Mouse (Mus musculus): ENCODE results near the gene Fgfr2. TPM values are rescaled to one million over a fixed set of nuclear protein-coding genes. Genes with fewer than 3 reads are reported as not detected.

Fgfr2 gene
- total RNA-seq, 1 experiment from 2014 or later = not detected

DNA sequence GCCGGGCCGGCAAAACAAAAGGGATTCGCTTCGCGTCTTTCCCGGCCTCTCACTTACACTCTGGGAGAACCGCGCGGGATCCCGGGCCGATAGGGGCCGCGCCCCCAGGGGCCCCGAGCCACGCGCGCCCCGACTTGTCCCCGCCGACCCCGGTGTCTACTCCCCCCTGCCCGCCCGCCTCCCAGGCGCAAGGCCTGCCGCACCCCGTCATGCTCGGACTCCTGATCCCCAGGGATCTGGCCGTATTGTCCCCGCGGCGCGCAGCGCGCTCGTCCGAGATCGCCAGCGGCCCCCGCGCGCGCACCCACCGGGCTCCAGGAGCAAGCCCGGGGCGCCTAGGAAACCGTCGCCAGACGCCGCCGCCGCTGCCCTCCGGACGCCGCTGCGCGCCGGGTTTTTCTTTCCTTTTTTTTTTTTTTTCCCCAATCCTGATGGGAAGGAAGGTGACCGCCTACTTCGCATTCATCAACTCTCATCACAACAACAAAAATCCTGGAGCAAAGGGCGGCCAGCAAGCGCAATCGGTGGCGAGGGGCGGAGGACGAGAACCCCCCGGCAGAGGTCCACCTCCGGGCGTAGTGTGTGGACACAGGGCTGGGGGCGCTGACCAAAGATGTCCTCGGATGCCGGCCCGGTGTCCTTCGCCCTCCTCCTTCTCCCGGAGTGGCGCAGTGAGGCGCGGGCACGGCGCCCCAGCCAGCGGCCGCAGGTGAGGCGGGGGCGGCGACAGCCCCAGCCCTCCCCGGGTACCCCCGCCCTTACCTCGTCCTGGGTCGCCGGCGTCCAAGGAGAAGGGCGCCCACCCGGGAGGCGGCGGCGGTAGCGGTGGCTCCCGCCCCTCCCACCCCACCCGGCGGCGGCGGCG, 539 bp downstream of the Fgfr2 start:
- no peak for ATAC-seq (replicated peaks in 1 of 2; ENCODE audit: insufficient read depth in 1 of 2, low FRiP score in 2 of 2, low TSS enrichment in 1 of 2, low read depth in 1 of 2, poor library complexity in 2 of 2, severe bottlenecking in 2 of 2)

DNA sequence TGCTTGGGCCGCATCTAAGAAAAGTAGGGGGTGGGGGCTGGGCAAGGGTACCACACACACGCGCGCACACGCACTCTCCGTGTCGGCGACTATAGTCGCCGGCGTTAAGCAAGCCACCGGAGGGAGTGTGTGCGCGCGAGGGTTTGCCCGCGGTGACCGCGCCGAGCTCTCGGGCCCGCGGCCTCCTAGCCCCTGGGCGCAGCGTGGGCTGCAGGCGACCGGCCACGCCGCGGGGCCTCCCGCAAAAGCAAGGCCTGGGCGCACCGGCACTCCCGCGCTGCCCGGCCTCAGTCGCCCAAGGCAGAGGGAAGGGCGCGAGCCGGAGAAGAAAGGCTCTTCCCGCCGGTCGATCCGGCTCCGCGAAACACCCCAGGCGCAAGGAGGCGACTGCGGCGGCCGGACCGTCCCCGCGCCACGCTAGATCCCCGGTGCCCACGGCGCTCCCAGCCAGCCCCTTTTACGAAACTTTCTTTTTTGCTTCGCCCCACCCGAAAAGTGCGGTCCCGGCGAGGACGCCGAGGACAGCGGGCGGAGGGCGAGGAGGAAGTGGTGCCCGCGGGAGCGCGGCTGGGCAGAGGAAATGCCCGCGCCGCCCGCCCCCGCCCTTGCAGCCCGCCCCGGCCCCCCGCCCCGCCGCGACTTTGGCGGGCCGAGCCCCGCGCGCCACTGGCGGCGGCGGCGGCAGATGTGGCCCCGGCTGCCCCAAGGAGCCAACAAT, 1.3 kb downstream of the Fgfr2 start:
- ATAC-seq (replicated peaks in 1 of 2; ENCODE audit: insufficient read depth in 1 of 2, low FRiP score in 2 of 2, low TSS enrichment in 1 of 2, low read depth in 1 of 2, poor library complexity in 2 of 2, severe bottlenecking in 2 of 2) = no peak

DNA sequence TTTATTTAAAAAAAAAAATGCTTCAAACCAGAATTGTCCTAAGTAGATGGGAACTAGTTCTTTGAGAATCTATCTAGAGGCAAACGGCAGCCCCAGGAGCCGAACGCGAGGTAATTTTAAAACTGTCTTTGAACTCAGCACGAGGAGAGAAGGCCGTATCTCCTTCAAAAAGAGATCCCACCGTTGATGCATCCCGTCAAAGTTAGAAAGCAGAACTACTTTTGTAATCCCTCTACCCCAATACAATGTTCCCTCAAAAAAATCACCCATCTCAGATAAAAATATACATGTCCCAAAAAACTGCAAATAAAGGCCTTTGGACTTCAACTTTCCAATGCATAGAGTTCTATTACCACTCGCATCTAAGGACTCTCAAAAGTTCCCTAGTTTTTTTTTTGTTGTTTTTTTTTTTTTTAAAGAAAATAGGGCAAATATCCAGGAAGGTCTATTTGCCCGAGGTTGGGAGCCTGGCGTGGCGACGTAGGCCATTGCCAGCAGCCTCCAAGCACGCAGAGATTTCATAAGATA, 2.0 kb downstream of the Fgfr2 start:
- ATAC-seq (replicated peaks in 1 of 2; ENCODE audit: insufficient read depth in 1 of 2, low FRiP score in 2 of 2, low TSS enrichment in 1 of 2, low read depth in 1 of 2, poor library complexity in 2 of 2, severe bottlenecking in 2 of 2) = no peak

DNA sequence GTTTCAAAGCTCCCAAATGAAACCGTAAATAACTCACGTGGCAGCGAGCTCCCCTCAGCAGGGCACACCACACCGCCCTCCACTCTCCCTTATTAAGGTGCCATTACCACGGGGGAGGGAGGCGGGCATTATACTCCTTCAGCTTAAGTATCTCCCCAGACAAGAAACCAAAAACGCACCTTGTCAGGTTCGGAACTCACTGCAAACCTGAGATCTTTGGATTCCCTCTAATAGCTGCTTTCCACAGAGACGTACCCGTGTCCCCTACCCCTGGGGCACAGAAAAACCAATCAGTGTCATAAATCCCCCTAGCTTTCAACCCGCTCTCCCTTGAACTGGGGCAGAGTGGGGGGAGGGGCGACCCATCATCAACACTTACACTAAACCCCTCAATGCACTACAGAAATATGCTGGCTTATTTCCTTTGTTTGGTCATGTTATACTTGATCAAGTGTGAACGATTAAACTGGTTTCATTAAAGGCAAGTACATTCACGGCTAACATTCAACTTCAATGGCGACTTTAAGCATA, 2.9 kb downstream of the Fgfr2 start:
- ATAC-seq (replicated peaks in 1 of 2; ENCODE audit: insufficient read depth in 1 of 2, low FRiP score in 2 of 2, low TSS enrichment in 1 of 2, low read depth in 1 of 2, poor library complexity in 2 of 2, severe bottlenecking in 2 of 2) = no peak

DNA sequence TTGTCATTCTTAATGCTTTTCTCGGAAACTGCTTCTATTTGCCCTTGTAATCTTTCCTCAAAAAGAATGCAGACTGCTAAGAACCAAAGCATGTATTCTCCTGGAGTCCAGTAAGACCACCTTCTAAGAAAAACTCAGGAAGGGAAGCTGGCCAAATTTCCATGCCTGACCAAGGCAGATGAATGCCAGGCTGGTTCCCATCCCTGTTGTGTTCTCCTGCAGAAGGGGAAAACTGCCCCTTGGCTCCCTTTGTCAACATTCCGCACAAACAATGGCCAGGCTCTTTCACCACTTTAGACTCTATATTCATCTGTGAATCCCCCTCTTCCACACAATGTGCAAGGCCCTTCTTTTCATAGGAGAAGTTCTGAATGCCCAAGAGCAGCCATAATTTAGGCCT, 5.3 kb downstream of the Fgfr2 start:
- no peak for ATAC-seq (replicated peaks in 1 of 2; ENCODE audit: insufficient read depth in 1 of 2, low FRiP score in 2 of 2, low TSS enrichment in 1 of 2, low read depth in 1 of 2, poor library complexity in 2 of 2, severe bottlenecking in 2 of 2)

DNA sequence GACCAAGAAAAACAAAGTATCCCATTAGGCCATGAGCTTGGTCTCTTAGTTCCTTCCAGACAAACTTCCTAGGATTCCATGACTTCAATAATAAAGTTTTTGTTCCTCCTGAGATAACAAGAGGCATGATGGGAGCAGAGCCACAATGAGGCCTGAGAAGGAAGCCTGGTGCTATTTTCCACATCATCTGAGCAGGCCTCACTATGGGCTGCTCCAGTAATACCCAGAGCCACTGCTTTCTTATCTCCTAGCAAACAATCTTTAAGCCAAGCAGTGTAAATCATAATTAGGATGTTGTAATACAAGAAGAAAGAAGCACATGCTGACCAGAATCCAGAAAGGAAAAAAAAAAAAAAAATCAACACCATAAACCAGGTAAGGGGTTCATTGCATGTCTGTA, 6.6 kb downstream of the Fgfr2 start:
- ATAC-seq (replicated peaks in 1 of 2; ENCODE audit: insufficient read depth in 1 of 2, low FRiP score in 2 of 2, low TSS enrichment in 1 of 2, low read depth in 1 of 2, poor library complexity in 2 of 2, severe bottlenecking in 2 of 2) = no peak

DNA sequence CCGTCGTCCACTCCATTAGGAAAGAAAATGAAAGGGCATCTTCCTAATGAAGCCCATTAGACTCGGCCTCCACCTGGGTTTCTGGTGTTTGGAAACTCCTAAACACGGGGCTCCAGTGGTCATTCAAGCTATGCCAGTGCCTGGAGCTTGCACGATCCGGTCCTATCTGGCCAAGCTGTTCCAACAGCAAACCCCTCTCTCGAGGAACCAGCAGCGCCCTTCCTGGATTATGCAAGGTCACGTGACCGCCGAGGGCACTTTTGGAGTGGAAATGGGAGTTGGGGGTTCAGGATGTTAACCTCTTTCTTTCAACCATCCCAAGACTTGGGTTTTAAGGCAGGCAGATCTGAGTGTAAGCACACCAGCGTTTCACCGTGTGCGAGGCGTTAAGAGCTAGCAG, 7.3 kb downstream of the Fgfr2 start:
- no peak; a peak in 1 of 4 replicates for ATAC-seq (replicated peaks in 1 of 2; ENCODE audit: insufficient read depth in 1 of 2, low FRiP score in 2 of 2, low TSS enrichment in 1 of 2, low read depth in 1 of 2, poor library complexity in 2 of 2, severe bottlenecking in 2 of 2)

DNA sequence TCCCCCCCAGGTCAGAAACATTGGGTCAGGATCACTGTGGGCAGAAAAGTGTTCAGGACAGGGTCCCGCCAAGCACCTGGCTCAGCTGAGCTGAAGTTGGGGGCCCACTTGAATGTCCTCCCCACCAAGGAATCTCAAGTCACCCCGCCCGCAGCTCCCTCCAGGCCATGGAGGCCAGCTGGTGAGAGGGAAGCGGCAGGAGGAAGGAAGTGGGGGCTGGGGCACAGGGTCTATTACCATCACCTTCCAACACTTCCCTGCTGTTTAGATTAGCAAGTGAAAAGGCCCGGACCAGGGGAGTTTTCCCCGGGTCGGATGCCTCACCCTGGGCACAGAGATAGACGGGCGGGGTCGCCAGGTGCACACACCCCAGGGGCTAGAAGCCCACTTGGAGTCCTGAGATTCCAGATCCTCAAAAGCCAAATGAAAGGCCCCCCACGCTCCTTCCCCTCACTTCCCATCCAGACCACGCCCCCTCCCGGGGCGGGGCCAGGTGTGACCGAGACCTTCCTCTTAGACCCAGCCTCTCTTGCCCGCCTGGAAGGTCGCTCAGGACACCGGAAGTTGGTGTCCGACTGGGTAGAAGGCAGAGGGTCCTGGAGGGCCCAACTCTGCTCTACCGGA, 8.2 kb downstream of the Fgfr2 start:
- peak; percentile 66 to 75; a peak in 3 of 4 replicates for ATAC-seq (replicated peaks in 1 of 2; ENCODE audit: insufficient read depth in 1 of 2, low FRiP score in 2 of 2, low TSS enrichment in 1 of 2, low read depth in 1 of 2, poor library complexity in 2 of 2, severe bottlenecking in 2 of 2)

DNA sequence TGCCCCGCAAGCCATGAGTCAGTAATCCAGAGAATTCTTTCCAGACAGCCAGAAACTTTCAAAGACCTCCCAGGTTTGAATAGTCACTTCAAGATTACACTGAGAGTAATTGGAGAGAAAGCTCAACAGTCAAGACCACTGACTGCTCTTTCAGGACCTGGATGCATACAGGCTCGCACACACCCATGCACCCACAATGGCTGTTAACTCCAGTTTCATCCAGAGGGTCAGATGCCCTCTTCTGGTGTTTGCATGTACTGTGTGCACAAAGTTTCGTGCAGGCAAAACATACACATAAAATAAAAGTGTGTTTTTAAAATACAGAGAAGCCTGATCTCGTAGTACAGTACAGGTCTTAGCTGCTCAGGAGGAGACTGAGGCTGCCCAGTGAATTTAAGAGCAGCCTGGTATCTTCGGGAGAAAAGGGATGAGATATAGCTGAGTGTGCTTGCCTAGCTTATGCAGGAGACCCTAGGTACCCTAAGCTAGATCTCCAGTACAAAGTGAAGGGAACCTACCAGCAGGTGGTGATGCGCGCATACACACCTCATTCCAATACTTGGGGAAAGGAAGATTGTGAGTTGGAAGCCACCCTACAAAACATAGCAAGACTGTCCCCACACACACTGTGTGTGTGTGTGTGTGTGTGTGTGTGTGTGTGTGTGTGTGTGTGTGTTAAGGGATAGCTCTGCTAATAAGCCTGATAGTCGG, 9.8 kb downstream of the Fgfr2 start:
- no peak for ATAC-seq (replicated peaks in 1 of 2; ENCODE audit: insufficient read depth in 1 of 2, low FRiP score in 2 of 2, low TSS enrichment in 1 of 2, low read depth in 1 of 2, poor library complexity in 2 of 2, severe bottlenecking in 2 of 2)

DNA sequence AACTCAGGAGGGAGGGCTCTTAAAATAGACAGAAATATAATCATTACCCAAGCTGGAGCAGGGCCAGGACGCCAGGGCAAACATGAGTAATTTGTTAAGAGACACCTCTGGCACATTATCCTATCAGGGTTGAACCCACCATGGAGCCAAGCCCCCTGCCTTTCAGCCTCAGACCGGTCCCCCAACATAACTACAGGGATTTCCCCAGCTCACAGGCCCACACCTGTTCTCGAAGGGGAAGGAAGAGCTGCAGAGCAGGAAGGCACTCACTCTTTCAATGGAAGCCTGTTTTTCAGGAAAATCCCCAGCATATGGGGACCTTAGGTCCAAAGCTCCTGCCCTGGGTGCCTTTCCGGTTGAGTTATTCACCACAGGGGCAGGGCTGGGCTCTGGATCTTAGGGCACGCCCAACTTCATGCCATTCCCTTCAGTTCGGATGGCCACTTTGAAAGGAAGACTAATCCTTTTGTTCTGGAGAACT, 10.8 kb downstream of the Fgfr2 start:
- ATAC-seq (replicated peaks in 1 of 2; ENCODE audit: insufficient read depth in 1 of 2, low FRiP score in 2 of 2, low TSS enrichment in 1 of 2, low read depth in 1 of 2, poor library complexity in 2 of 2, severe bottlenecking in 2 of 2) = no peak

DNA sequence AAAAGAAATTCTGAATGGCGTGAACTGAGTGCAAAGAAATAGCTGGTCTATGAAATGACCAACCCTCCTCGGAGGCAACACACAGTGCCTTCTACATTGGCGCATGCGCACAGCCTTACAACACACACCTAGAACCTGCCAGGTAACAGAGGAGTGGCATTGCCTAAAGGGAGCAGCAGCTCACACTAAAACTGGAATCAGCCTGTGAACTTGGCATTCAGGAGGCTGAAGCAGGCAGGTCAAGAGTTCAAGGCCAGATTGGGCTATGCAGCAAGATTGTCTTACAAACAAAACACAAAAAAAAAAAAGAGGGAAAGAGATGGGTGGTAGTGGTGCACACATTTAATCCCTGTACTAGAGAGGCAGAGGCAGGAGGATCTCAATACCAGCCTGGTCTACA, 13.7 kb downstream of the Fgfr2 start:
- ATAC-seq (replicated peaks in 1 of 2; ENCODE audit: insufficient read depth in 1 of 2, low FRiP score in 2 of 2, low TSS enrichment in 1 of 2, low read depth in 1 of 2, poor library complexity in 2 of 2, severe bottlenecking in 2 of 2) = no peak

DNA sequence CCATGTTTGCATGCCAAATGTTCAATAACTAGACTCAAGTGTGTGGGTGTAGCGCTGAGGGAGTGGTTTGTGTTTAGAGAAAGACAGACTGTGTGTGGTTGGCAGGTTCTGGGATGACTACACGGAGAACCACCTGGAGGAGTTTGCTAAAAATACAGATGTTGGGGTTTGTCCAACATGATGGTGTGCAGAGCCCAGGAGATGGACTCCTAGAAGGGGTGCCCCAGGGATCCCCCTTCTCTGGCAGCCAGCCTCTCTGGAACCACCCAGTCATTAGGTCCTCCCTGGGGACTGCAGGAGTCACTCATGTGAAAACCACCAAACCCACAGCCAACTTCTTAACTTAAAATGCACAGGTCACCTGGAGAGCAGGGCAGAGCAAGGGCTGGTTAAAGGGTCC, 14.5 kb downstream of the Fgfr2 start:
- ATAC-seq (replicated peaks in 1 of 2; ENCODE audit: insufficient read depth in 1 of 2, low FRiP score in 2 of 2, low TSS enrichment in 1 of 2, low read depth in 1 of 2, poor library complexity in 2 of 2, severe bottlenecking in 2 of 2) = no peak

DNA sequence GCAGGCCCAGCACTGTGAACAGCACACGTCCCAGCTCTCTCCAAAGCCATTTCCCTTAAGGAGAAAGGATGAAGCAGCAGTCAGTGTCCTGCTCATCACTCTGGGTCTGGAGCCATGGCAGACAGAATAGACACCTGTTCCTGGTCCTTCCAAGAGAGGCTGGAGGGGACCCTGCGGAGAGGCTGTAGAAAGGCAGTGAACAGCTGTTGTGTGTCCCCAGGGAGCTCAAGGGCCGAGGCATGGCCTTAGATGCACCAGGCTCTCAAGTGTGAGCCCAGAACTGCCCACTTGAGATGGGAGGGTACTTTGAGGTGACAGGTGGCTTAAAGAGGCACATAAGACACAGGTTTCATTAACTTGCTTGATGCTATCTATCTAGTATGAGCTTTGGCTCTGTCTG, 20.6 kb downstream of the Fgfr2 start:
- ATAC-seq (replicated peaks in 1 of 2; ENCODE audit: insufficient read depth in 1 of 2, low FRiP score in 2 of 2, low TSS enrichment in 1 of 2, low read depth in 1 of 2, poor library complexity in 2 of 2, severe bottlenecking in 2 of 2) = no peak

DNA sequence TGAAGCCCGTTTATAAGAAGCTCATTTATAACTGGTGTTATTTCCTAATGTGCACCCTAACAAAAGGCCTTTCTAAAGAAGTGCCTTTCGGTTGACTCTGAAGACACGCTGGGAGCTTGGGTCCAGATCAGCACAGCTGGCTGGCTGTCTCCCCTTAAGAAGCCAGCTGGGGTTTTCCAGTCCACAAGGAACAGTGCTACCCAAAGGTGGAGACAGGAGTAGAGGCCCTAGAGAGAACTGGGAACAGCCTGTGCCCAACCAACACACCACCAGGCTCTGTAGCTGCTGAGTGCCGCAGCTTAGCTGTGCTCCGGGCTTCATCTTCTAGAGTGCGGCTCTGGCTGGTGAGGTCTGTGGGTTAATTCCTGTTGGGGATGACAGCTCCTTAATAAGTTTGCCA, 22.1 kb downstream of the Fgfr2 start:
- ATAC-seq (replicated peaks in 1 of 2; ENCODE audit: insufficient read depth in 1 of 2, low FRiP score in 2 of 2, low TSS enrichment in 1 of 2, low read depth in 1 of 2, poor library complexity in 2 of 2, severe bottlenecking in 2 of 2) = 0 out of 4 replicates have a peak, but pooled peaks of 1 of the 2 experiments have one; percentile 22

DNA sequence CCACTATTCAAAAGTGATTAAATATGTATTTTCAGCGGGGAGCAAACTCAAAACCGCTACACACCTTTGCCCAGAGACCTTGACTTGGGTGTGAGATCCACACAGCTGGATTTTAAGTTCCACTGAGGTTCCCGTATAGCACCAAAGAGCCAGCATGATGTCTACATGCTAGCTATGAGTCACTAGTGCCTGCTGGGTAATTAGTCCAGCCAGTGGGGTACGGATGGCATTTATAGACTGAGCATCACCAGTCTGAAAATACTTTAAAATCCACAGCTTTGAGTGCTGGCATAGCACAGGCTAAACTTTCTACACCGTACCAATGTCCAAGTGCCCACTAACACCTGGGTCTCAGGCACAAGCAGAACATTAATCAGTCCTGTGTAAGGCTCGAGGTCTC, 23.0 kb downstream of the Fgfr2 start:
- ATAC-seq (replicated peaks in 1 of 2; ENCODE audit: insufficient read depth in 1 of 2, low FRiP score in 2 of 2, low TSS enrichment in 1 of 2, low read depth in 1 of 2, poor library complexity in 2 of 2, severe bottlenecking in 2 of 2) = no peak

DNA sequence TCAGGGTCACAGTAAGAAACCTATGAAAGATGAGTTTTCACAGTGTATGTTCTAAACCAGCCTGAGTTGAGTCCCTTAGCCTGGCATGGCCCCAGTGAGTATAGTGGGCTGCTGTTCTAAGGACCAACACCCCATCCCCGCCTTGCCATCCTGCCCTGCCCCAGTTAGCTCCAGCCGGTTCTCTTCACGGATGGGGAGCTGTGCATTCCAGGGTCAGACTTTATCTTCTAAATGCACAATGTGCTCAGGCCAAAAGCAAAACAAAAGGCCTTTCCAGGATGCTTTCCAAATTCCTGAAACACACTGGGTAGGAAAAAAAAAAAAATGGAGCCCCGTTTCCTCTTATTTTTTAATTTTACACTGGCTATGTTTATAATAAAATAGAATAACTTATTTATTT, 23.9 kb downstream of the Fgfr2 start:
- ATAC-seq (replicated peaks in 1 of 2; ENCODE audit: insufficient read depth in 1 of 2, low FRiP score in 2 of 2, low TSS enrichment in 1 of 2, low read depth in 1 of 2, poor library complexity in 2 of 2, severe bottlenecking in 2 of 2) = no peak

DNA sequence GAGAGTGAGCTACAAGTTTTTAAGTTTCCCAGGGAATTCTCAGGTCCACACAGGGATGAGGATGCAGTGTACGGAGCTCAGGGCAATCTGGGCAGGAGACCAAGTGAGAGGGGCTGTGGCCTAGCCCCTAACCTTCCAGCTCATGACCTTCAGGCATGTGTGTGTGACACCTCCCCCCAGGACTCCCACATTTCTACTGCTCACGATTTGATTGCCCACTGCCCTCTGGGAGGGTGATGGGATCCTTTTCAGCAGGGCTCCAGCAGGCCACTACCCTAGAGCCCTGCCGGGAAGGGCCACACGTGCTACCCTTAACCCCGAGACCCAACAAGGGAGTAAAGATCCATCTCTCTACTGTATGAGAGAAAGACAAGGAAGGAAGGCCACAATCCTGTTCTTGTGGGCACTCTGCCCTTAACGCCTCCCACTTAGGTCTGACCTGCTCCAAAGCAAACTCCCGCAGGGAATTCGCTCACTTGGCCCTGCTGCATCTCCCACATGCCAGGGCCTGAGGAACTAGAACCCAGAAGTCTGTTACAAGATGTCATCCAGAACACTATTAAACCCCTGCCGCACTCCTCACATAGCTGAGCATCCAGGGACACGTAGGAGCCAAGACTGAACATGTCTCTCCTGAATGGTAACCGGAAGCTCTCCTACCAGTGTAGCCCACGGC, 24.9 kb downstream of the Fgfr2 start:
- no peak for ATAC-seq (replicated peaks in 1 of 2; ENCODE audit: insufficient read depth in 1 of 2, low FRiP score in 2 of 2, low TSS enrichment in 1 of 2, low read depth in 1 of 2, poor library complexity in 2 of 2, severe bottlenecking in 2 of 2)

Measured in hematopoietic stem cell, adult 5-6 weeks (primary cell).